Mouse (Mus musculus): ENCODE data around the gene Unc5a.

DNA sequence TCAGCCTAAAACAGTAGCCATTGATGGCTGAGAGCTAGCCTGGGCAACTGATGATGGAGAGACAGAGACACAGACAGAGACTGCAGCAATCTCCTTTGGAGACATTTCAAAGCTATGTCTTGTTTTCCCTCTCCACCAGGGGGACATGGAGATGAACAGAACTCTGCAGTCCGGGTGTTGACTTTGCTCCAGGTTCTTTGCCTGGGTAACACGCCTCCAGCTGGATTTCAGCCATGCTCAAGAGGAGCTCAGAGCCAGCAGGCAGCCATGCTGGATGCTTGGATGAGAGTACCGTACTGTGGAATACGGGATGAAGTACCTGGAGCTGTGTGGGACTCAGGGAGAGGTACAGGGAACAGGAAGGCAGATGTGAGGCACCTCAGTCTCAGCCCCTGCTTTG, 22.6 kb upstream of the Unc5a start:
- TF ChIP-seq CTCF (IDR thresholded peaks at IDR 0.05; ENCODE audit: borderline replicate concordance, extremely low read depth, insufficient read depth, insufficient read length) (peak; percentile 25; the same call in 1 of the 2 replicates), POLR2A (IDR thresholded peaks at IDR 0.05; ENCODE audit: borderline replicate concordance, extremely low read depth, insufficient read depth, insufficient read length, poor library complexity, severe bottlenecking) (no peak)

Measured in brain, embryonic 14.5 days (tissue).